ENCODE assay signal across 8 mouse cellular contexts in genomic region chr6:113419199-113419587, GRCm38 (mm10). TPM values are rescaled to one million over a fixed set of nuclear protein-coding genes. Genes with fewer than 3 reads are reported as not detected.
DNase-seq lines count a peak whose midpoint lies in the region; ATAC-seq and TF ChIP-seq lines count a peak whose summit lies in the region.

Gene Rpusd3, minus strand, starts transcription at chr6:113419340.

- TF ChIP-seq EP300 in lung, postnatal 0 days (IDR thresholded peaks at IDR 0.05) = no peak

- H3K4me1 ChIP-seq in hindbrain, embryonic 10.5 days (replicated peaks) = peaks cover 25% of the 10 kb centered on the region
- peaks cover 8% of the 10 kb centered on the region for H3K4me1 ChIP-seq in lung, postnatal 0 days (ENCODE audit: insufficient read depth, low read depth, low read length)

- H3K9ac ChIP-seq in lung, postnatal 0 days (replicated peaks; ENCODE audit: low read depth) = peak within 1 kb of the TSS; percentile 52

- peak within 1 kb of the TSS; percentile 89 for H3K4me2 ChIP-seq in lung, postnatal 0 days (replicated peaks; ENCODE audit: low read depth, low read length)

- peak; percentile 93 for DNase-seq in MEL-GATA-1-ER (ENCODE audit: extremely low read depth, low read depth)
- peak; percentile 99 for DNase-seq in cerebellum, adult 8-10 months
- peak; percentile 96 for DNase-seq in hindbrain, embryonic 10.5 days (ENCODE audit: low spot score)
- peak; percentile 96 for DNase-seq in layer of hippocampus, adult 9-11 months
- DNase-seq in lung, postnatal 0 days (ENCODE audit: low spot score) = peak; percentile 98
- DNase-seq in ovary, postnatal 14 days (ENCODE audit: low spot score) = peak; percentile 99
- DNase-seq in thymus, postnatal 14 days = peak; percentile 99

- under 1% methylated on average over 25 of the region's 25 CpGs for WGBS in hindbrain, embryonic 10.5 days
- under 1% methylated on average over 25 of the region's 25 CpGs for WGBS in lung, postnatal 0 days

- peaks cover 30% of the 10 kb centered on the region for H3K36me3 ChIP-seq in hindbrain, embryonic 10.5 days
- no peaks in the 10 kb centered on the region for H3K36me3 ChIP-seq in lung, postnatal 0 days (ENCODE audit: insufficient read depth, low read length)

- ATAC-seq in frontal cortex, adult (ENCODE audit: low TSS enrichment) = peak; percentile 98
- ATAC-seq in lung, postnatal 0 days = peak; percentile 99

- peak within 1 kb of the TSS; percentile 71 for H3K4me3 ChIP-seq in hindbrain, embryonic 10.5 days
- peak within 1 kb of the TSS; percentile 59 for H3K4me3 ChIP-seq in lung, postnatal 0 days (ENCODE audit: low read depth, low read length)

- H3K27ac ChIP-seq in hindbrain, embryonic 10.5 days = peak within 1 kb of the TSS; percentile 88
- peak within 1 kb of the TSS; percentile 40; the same call in 1 of the 2 replicates for H3K27ac ChIP-seq in lung, postnatal 0 days (ENCODE audit: low read length)

- no peaks in the 10 kb centered on the region for H3K9me3 ChIP-seq in hindbrain, embryonic 10.5 days
- no peaks in the 10 kb centered on the region for H3K9me3 ChIP-seq in lung, postnatal 0 days (ENCODE audit: low read length)

- no peaks in the 10 kb centered on the region for H3K27me3 ChIP-seq in hindbrain, embryonic 10.5 days (ENCODE audit: insufficient read depth, poor library complexity, severe bottlenecking)
- no peaks in the 10 kb centered on the region for H3K27me3 ChIP-seq in lung, postnatal 0 days (replicated peaks; ENCODE audit: insufficient read depth, low read length)

- TF ChIP-seq CTCF in lung, postnatal 0 days (IDR thresholded peaks at IDR 0.05) = 0 out of 2 replicates have a peak, but pooled peaks have one; percentile 5

RNA-seq across cellular contexts. Expression of gene Rpusd3, which starts in this region (rescaled TPM):
- 34.9 and 36.3 TPM in 2 replicates for polyA plus RNA-seq in hindbrain, embryonic 10.5 days (2016; fragmentation: Nextera tagmentation; extraction: Ambion mirVana)
- polyA plus RNA-seq in lung, postnatal 0 days (2015; fragmentation: Nextera tagmentation; extraction: Ambion mirVana) = 11.4 and 12.3 TPM in 2 replicates

Comparison
In these comparisons a context has a peak if more than half of its experiments do, and no peak if none do; other contexts are left out.
1. Peak in every context shown above with its lines: DNase-seq, ATAC-seq, H3K4me3 ChIP-seq and H3K27ac ChIP-seq.